Mouse (Mus musculus) heart, embryonic 13.5 days (tissue): ENCODE results near the gene Slc9c1. TPM values are rescaled to one million over a fixed set of nuclear protein-coding genes. Genes with fewer than 3 reads are reported as not detected.

ENCODE experiments used
- ATAC-seq: fragments of 200-750 bp; cut with Nextera tagmentation; 2 replicates; pipeline ENCODE4 v1.8.0; 2017; ENCODE audit warnings: moderate TSS enrichment; ENCODE audit not compliant: insufficient number of reproducible peaks, low FRiP score, low TSS enrichment; ENCODE audit errors: extremely low read depth
- H3K27ac ChIP-seq: fragments of 300-500 bp; sonication (generic); replicated peaks from 2 replicates; pipeline ENCODE4 v1.5.1; 2015; ENCODE audit warnings: moderate library complexity, mild to moderate bottlenecking, inconsistent platforms
- H3K27me3 ChIP-seq: fragments of 300-500 bp; sonication (generic); replicated peaks from 2 replicates; pipeline ENCODE4 v1.6.1; 2015; ENCODE audit warnings: mild to moderate bottlenecking, inconsistent platforms
- H3K36me3 ChIP-seq: fragments of 300-500 bp; sonication (generic); 2 replicates; pipeline ENCODE4 v1.6.1; 2015; ENCODE audit warnings: mild to moderate bottlenecking, inconsistent platforms
- H3K4me1 ChIP-seq: fragments of 300-500 bp; sonication (generic); 2 replicates; pipeline ENCODE4 v1.6.1; 2015; ENCODE audit warnings: inconsistent platforms
- H3K4me2 ChIP-seq: fragments of 300-500 bp; sonication (generic); 2 replicates; pipeline ENCODE4 v1.6.1; 2015; ENCODE audit warnings: inconsistent platforms, mild to moderate bottlenecking, moderate library complexity
- H3K4me3 ChIP-seq: fragments of 300-500 bp; sonication (generic); 2 replicates; pipeline ENCODE4 v1.5.1; 2015; ENCODE audit warnings: moderate library complexity, mild to moderate bottlenecking, inconsistent platforms
- H3K9ac ChIP-seq: fragments of 300-500 bp; sonication (generic); 2 replicates; pipeline ENCODE4 v1.6.1; 2015; ENCODE audit warnings: inconsistent platforms, mild to moderate bottlenecking, moderate library complexity
- H3K9me3 ChIP-seq: fragments of 300-500 bp; sonication (generic); 2 replicates; pipeline ENCODE4 v1.6.1; 2016; ENCODE audit warnings: inconsistent platforms
- WGBS: fragments of 180-500 bp; shearing (Covaris S2); methylation state at CpG from one replicate; pipeline ENCODE4 v1.1.7; 2015; ENCODE audit warnings: mixed read lengths; 5-methylcytosine and 5-hydroxymethylcytosine counted together
- polyA plus RNA-seq: library from polyadenylated mRNA; unstranded; fragments of >200 nt; fragmentation: Nextera tagmentation; extraction: Ambion mirVana; gene quantifications from 2 replicates; pipeline ENCODE4 v1.2.1, GENCODE M21; 2015

Gene Slc9c1
- polyA plus RNA-seq, 1 experiment from 2014 or later, result not detected

GRCm38 (mm10) chr16:45653934-45654332 lies 118.8 kb downstream of the Slc9c1 start, which contains the start of gene BC016579:
BC016579 (minus strand) TSS chr16:45654068.
- Histone ChIP-seq H3K4me1 (peaks cover 16% of the 10 kb centered on the region), H3K27ac (no peak within 1 kb of the TSS), H3K27me3 (peaks cover 10% of the 10 kb centered on the region), H3K9me3 (no peaks in the 10 kb centered on the region), H3K9ac (peak within 1 kb of the TSS; percentile 54), H3K4me3 (peak within 1 kb of the TSS; percentile 53), H3K36me3 (no peaks in the 10 kb centered on the region), H3K4me2 (peak within 1 kb of the TSS; percentile 83)
- ATAC-seq, result 0 out of 2 replicates have a peak, but pooled peaks have one; percentile 58
- WGBS, result 5% methylated on average over 20 of the region's 20 CpGs

- Histone ChIP-seq H3K4me1 (peaks cover 16% of the 10 kb centered on the region), H3K9me3 (no peaks in the 10 kb centered on the region), H3K36me3 (no peaks in the 10 kb centered on the region), H3K4me3 (no peak overlapping the region), H3K9ac (no peak overlapping the region), H3K27me3 (peaks cover 10% of the 10 kb centered on the region), H3K4me2 (peak overlapping the region; percentile 83), H3K27ac (no peak overlapping the region)
- ATAC-seq, result no peak
- 65% methylated on average over 9 of the region's 9 CpGs for WGBS
Measured at GRCm38 (mm10) chr16:45654465-45654864, 119.4 kb downstream of the Slc9c1 start.

Other genes starting within 250 kb of the Slc9c1 start
- gene Cd200, start 126.3 kb upstream of the Slc9c1 start, polyA plus RNA-seq, result 19.0 and 20.4 TPM in 2 replicates
- not detected in 2 replicates for gene Gm609, start 42.3 kb upstream of the Slc9c1 start, polyA plus RNA-seq
- gene Gm17783, start 3.3 kb upstream of the Slc9c1 start, polyA plus RNA-seq, result not detected in 2 replicates
- 0.14 TPM in 1 of 2 replicates, not detected in the other for gene Gcsam, start 75.1 kb downstream of the Slc9c1 start, polyA plus RNA-seq
- not detected in 2 replicates for gene BC016579, start 118.8 kb downstream of the Slc9c1 start, polyA plus RNA-seq
- 0.09 TPM in 1 of 2 replicates, not detected in the other for gene Tmprss7, start 158.3 kb downstream of the Slc9c1 start, polyA plus RNA-seq
- 6.6 and 6.7 TPM in 2 replicates for gene Tagln3, start 189.3 kb downstream of the Slc9c1 start, polyA plus RNA-seq
- 27.6 and 29.3 TPM in 2 replicates for gene Abhd10, start 207.6 kb downstream of the Slc9c1 start, polyA plus RNA-seq